Mouse (Mus musculus): ENCODE results near the gene Senp8.

The Senp8 gene

DNA sequence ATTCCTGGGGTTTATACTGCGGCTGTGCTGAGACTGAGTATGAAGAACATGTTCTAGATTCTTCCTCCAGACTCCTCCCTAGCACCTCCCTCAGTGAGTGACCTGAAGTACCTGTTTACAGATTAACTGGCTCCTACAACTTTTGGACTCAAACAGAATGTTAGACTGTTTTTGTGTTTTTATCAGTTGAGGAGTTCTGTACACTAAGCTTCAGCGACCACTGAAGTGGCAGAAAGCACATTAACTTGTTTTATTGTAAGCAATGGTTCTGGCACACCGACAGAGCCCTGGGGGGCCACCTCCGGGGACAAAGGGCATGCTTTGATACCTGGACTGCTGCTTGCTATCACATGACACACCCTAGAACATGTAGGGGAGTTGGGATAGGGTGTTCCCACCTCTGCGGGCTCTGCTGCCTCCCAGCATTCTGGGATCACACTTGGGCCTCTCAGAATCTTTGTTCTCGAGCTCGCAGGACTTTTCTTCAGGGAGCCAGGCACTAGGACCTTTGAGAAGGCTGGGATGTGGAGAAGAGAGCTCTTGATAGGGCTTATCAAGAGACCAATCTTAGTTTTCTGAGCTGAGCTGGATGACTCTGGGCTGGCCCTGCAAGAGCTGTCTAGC is 34.1 kb downstream of the Senp8 start:
- DNase-seq (ENCODE audit: low read depth, low spot score) = no peak

DNA sequence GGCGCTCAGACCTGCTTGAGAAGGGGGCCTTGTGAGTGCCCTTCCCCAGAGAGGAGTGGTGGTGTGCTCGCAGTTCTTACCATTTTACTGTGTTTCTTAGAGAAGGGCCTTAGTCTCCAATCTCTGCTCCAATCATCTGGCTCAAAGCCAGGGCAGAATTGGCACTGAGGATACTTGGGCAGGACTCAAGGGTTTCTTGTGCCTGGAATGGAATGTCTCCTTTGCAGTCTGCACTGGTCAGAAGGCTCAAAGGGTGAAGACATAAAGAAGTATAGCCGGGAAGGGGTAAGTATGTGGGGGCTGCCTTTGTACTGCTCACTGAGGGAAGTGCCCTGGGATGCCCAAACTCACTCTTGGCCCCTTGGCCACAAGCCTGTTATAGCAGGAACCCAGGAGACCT is 41.3 kb downstream of the Senp8 start:
- DNase-seq (ENCODE audit: low read depth, low spot score) = no peak

DNA sequence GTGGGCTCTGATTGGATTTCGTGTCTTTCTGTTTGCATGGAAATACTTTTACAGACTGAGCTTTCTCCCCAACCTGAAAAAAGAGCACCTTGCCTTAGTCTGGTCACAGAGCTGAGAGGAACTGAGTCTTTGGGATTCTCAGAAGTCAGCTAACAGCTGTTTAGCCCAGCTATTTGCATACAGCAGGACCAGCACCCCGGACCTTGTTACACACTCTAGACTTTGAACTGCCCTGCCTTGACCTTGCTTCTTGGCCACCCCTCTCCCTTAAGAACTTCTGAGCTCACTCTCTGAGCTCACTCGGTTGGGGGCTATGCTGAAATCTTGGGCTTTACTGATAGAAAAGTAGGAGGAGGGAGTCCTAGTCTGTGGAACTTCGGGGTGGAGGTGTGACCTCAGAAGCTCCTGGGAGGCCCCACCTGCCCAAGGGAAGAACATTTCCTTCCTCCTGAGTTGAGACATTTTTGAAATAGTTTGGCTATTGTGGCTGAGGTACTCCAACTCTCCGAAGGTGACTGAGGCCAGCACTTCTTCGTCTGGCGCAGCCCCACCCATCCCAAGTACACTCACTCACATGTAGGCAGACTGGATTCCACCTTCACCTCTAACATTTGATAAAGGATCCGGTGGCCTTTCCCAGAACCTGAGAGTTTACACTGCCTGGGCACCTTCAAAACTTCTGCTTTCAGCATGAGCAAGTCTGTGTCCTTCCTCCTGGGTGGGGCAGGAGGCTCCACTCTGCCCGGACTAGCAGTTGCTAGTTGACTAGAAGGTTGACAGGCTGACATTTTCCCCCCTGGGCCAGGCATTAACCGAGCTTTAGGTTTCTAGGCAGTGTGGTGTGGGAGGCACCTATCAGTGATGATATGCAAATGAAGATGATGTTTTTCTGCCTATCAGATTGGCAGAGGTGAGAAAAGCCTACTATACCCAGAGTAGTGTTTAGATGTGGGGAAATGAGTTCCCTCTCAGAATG is 43.4 kb downstream of the Senp8 start:
- DNase-seq (ENCODE audit: low read depth, low spot score) = peak; percentile 12

DNA sequence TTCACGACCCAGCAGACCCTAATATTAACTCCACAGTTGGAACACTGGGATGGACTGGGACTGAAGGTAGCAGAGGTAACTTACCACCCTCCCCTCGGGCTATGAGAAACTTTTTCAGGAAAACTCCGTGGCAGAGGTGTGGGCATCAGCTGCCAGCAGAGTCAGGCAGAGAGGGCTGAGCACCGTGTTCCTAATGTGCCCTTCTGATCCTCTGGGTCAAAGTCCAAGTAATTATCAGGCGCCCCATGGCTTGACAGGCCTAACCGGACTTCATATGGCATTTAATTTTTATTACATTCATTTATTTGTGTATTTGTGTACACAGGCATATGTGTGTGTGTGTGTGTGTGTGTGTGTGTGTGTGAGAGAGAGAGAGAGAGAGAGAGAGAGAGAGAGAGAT is 47.4 kb downstream of the Senp8 start:
- DNase-seq (ENCODE audit: low read depth, low spot score) = no peak

DNA sequence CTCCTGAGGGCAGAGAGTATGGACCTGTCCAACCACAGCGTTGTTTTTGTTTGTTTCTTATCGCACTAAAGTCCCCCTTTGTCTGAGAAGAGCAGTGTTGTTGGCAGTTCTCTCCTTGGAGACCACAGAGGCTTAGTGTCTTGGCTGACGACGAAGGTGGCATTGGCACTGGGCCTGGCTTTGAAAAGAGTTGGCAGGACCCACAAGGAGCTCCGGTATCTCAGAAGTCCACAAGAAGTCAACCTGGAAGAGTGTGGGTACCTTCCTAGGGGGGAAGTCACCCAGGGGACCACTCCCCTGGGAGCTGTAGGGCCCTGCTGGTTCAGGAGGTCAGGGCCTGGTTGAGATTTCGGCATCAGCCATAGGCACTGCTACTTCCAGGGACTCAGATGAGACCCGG is 49.4 kb downstream of the Senp8 start:
- DNase-seq (ENCODE audit: low read depth, low spot score) = no peak

DNA sequence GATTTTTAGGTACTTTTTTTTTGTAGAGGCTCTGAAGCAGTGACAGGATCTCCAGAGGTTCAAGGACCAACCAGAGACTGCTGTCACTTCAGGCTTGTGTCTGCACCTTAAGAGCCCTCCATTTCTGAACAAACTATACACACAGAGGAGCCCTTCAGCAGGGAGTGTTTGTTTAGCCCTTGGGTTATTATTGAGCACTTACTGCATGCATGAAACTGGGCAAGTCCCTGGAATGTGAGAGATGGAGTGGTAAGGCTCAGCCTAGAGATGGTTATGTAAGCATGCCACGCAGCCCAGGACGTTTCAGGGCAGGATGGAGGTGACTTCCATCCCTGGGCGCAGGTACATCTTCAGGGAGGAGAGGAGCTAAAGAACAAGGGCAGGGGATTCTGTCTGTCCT is 54.1 kb downstream of the Senp8 start:
- DNase-seq (ENCODE audit: low read depth, low spot score) = no peak

GRCm38 (mm10) chr9:59695451-59695813 is 55.1 kb downstream of the Senp8 start:
- DNase-seq (ENCODE audit: low read depth, low spot score) = no peak

DNA sequence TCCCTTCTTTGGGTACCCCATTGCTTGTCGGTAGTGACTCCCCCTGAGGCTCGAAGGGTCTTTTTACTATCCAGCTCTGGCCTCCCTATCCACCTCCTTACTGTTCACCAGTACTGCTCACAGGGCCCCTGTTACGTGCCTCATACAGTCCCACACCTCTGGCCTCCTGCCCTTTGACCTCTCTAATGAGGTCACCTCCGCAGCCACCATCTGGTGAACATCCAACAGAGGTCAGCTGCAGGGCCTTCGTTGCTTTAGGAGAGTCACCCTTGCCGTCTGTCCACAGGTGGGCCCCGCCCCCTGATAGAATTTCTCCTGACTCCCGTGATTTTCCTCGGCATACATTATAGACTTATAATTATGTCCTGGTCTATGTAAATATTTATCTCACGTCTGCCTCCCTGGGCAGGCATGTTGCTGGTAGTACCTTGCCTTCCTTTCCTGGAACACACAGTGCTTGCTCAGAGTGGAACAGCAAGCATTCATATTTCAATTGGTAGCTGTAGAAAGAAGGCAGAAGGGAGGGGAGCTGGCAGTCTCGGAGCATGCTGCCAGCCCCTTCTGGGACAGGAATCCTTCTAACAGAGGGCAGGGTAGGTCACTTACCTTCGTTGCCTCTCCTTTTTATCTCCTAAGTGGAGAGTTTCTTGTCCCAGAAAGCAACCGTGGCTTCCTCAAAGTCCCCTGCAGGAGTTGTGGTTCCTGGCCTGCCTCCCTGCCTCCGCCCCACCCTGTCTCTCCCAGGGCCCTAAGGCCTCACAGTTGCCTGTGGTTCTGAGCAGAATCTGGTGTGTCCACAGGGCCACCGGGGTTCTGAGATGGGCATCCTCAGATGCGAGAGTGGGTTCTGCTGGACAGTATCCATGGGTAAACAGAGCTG is 55.7 kb downstream of the Senp8 start:
- no peak for DNase-seq (ENCODE audit: low read depth, low spot score)

- DNase-seq (ENCODE audit: low read depth, low spot score) = no peak
Measured at GRCm38 (mm10) chr9:59692145-59692544, 58.4 kb downstream of the Senp8 start.

- DNase-seq (ENCODE audit: low read depth, low spot score) = no peak
Measured at GRCm38 (mm10) chr9:59691635-59692094, 58.8 kb downstream of the Senp8 start.

- no peak for DNase-seq (ENCODE audit: low read depth, low spot score)
Measured at GRCm38 (mm10) chr9:59687416-59688046, 63.0 kb downstream of the Senp8 start.
